Mouse (Mus musculus) MEL (cell line): ENCODE measurements at regions not wholly inside any gene's neighbourhood (a gene's known extent, or its start where the extent isn't known, plus 50 kb on each side); places are given as distances from the start of the nearest gene placed in this dataset.

Source experiments
- CHD2 ChIP-seq: IDR thresholded peaks from 2 replicates; pipeline ENCODE4 v1.6.1; 2011; ENCODE audit warnings: low read length, improper control_type of control experiment
- CTCF ChIP-seq, 3 experiments: IDR thresholded peaks in 2 of 3; conservative IDR thresholded peaks in 1 of 3; 2 replicates each; pipeline ENCODE4 v1.5.1; 2011 to 2012; ENCODE audit warnings: low read length in 3 of 3, low read depth in 2 of 3, mild to moderate bottlenecking in 2 of 3, improper control_type of control experiment in 1 of 3, inconsistent platforms in 1 of 3, mixed read lengths in 1 of 3, moderate library complexity in 1 of 3; ENCODE audit not compliant: control insufficient read depth in 1 of 3, insufficient read depth in 1 of 3, poor library complexity in 1 of 3, severe bottlenecking in 1 of 3
- ETS1 ChIP-seq: IDR thresholded peaks from 2 replicates; pipeline ENCODE4 v1.6.1; 2012; ENCODE audit warnings: low read depth, mild to moderate bottlenecking, inconsistent platforms, low read length, improper control_type of control experiment, moderate library complexity
- GABPA ChIP-seq: IDR thresholded peaks from 2 replicates; pipeline ENCODE4 v1.6.1; 2012; ENCODE audit warnings: low read depth, mild to moderate bottlenecking, inconsistent platforms, low read length, improper control_type of control experiment, moderate library complexity
- JUND ChIP-seq: IDR thresholded peaks from 2 replicates; pipeline ENCODE4 v1.6.1; 2011; ENCODE audit warnings: low read depth, mild to moderate bottlenecking, improper control_type of control experiment, low read length
- MAZ ChIP-seq: IDR thresholded peaks from 2 replicates; pipeline ENCODE4 v1.6.1; 2012; ENCODE audit warnings: low read depth, mild to moderate bottlenecking, inconsistent platforms, low read length, improper control_type of control experiment
- POLR2AphosphoS2 ChIP-seq: IDR thresholded peaks from 2 replicates; pipeline ENCODE4 v1.6.1; 2011; ENCODE audit warnings: low read length, improper control_type of control experiment
- SIN3A ChIP-seq: IDR thresholded peaks from 2 replicates; pipeline ENCODE4 v1.6.1; 2012; ENCODE audit warnings: low read length, improper control_type of control experiment, inconsistent platforms
- TAL1 ChIP-seq: IDR thresholded peaks from 2 replicates; pipeline ENCODE4 v1.6.1; 2012; ENCODE audit warnings: mild to moderate bottlenecking, inconsistent platforms, low read length, moderate library complexity, mixed read lengths
- UBTF ChIP-seq: IDR thresholded peaks from 2 replicates; pipeline ENCODE4 v1.6.1; 2012; ENCODE audit warnings: low read depth, mild to moderate bottlenecking, inconsistent platforms, low read length, improper control_type of control experiment, moderate library complexity, borderline replicate concordance; ENCODE audit not compliant: insufficient read depth
- USF2 ChIP-seq, 2 experiments: IDR thresholded peaks; 2 replicates each; pipeline ENCODE4 v1.6.1; 2011 to 2012; ENCODE audit warnings: improper control_type of control experiment in 2 of 2, low read length in 2 of 2, borderline replicate concordance in 1 of 2, inconsistent platforms in 1 of 2, low read depth in 1 of 2, mild to moderate bottlenecking in 1 of 2; ENCODE audit not compliant: insufficient read depth in 1 of 2
- ZKSCAN1 ChIP-seq: IDR thresholded peaks from 2 replicates; pipeline ENCODE4 v1.6.1; 2012; ENCODE audit warnings: low read depth, mild to moderate bottlenecking, inconsistent platforms, low read length, improper control_type of control experiment, moderate library complexity

DNA sequence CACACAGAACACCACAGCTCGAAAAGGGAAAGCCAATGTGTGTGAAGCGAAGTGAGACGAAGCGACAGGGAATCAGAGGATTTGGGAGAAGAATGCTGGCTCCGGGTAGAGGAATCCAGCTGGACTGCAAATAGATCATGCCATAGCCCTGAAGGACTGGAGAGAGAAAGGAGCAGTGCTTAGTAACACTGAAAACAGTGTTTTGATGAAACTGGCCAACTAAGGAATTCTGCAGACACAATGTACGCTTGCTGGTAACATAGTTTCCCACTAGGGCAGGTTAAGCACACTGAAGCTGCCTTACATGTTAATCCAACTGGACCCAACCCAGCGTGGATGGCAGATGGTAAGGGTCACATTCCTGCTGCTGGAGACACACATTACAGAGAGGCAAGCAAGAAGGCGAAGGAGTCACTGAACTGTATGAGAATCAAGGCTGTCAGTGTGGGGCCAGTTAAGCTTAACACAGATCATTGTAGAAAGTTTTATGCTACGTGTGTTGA is 102.6 kb upstream of the Myocd start:
- TF ChIP-seq POLR2AphosphoS2 = no peak
- TF ChIP-seq CHD2 = no peak
- TF ChIP-seq ETS1 = no peak
- TF ChIP-seq USF2 (IDR thresholded peaks at IDR 0.05; ENCODE audit: borderline replicate concordance in 1 of 2, insufficient read depth in 1 of 2, low read depth in 1 of 2, low read length in 2 of 2) = no peak
- TF ChIP-seq TAL1 = no peak
- no peak for TF ChIP-seq SIN3A
- no peak for TF ChIP-seq CTCF (IDR thresholded peaks at IDR 0.05 in 2 of 3, conservative IDR thresholded peaks at IDR 0.05 in 1 of 3; ENCODE audit: control insufficient read depth in 1 of 3, insufficient read depth in 1 of 3, low read depth in 2 of 3, low read length in 3 of 3, poor library complexity in 1 of 3, severe bottlenecking in 1 of 3)
- TF ChIP-seq ZKSCAN1 = no peak
- no peak for TF ChIP-seq JUND
- TF ChIP-seq GABPA = no peak
- TF ChIP-seq MAZ = no peak
- TF ChIP-seq UBTF = no peak
